Mouse (Mus musculus): Measurements from ENCODE around the gene Smndc1. TPM values are rescaled to one million over a fixed set of nuclear protein-coding genes. Genes with fewer than 3 reads are reported as not detected.

Smndc1 gene
- polyA plus RNA-seq, 1 experiment from 2014 or later, result 37.5 TPM

- WGBS, result 69% methylated on average over 7 of the region's 7 CpGs
These were observed 35.9 kb downstream of the Smndc1 start for GRCm38 (mm10) chr19:53354271-53355000.

GRCm38 (mm10) chr19:53353864-53354263 lies 36.5 kb downstream of the Smndc1 start:
- Histone ChIP-seq H3K4me1 (0 out of 2 replicates have a peak, but pooled peaks cover 4% of the 10 kb centered on the region), H3K4me3 (no peak overlapping the region), H3K27me3 (no peaks in the 10 kb centered on the region), H3K9me3 (no peaks in the 10 kb centered on the region), H3K4me2 (no peak overlapping the region), H3K9ac (no peak overlapping the region), H3K27ac (no peak overlapping the region), H3K36me3 (no peaks in the 10 kb centered on the region)
- WGBS, result 86% methylated on average over 7 of the region's 7 CpGs
- no peak for ATAC-seq (ENCODE audit: insufficient number of reproducible peaks, low FRiP score, low TSS enrichment, low read depth)

More at GRCm38 (mm10) chr19:53354271-53355000, 35.9 kb downstream of the Smndc1 start:
- Histone ChIP-seq H3K27ac (no peak overlapping the region), H3K4me3 (no peak overlapping the region), H3K36me3 (no peaks in the 10 kb centered on the region), H3K9me3 (no peaks in the 10 kb centered on the region), H3K4me2 (no peak overlapping the region), H3K4me1 (peaks cover 9% of the 10 kb centered on the region; the same call in 1 of the 2 replicates), H3K27me3 (no peaks in the 10 kb centered on the region), H3K9ac (no peak overlapping the region)
- ATAC-seq (ENCODE audit: insufficient number of reproducible peaks, low FRiP score, low TSS enrichment, low read depth), result no peak

DNA sequence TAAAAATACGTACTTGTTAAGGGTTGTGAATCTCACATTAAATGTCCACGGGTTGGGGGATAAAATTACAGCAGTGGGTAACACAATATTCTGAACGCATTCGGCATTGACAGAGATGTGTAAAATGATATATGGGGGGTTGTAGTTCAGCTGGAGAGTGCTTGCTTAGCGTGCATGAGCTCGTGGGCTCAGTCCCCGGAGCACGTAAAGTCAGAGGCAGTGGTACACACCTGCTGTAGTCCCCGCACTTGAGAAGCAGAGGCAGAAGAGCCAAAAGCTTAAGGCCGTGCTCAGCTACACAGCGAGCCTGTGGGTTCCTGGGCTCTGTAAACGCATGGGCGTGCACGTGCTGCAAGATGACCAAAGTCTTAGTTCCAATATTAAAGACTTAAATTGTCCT lies 44.6 kb downstream of the Smndc1 start:
- no peak overlapping the region for H3K4me3 ChIP-seq
- no peaks in the 10 kb centered on the region for H3K36me3 ChIP-seq
- H3K27me3 ChIP-seq, result no peaks in the 10 kb centered on the region
- WGBS, result 46% methylated on average over 14 of the region's 14 CpGs
- no peaks in the 10 kb centered on the region for H3K9me3 ChIP-seq
- no peak overlapping the region for H3K9ac ChIP-seq
- H3K4me2 ChIP-seq, result no peak overlapping the region
- peaks cover 20% of the 10 kb centered on the region; the same call in 1 of the 2 replicates for H3K4me1 ChIP-seq
- H3K27ac ChIP-seq, result no peak overlapping the region
- no peak for ATAC-seq (ENCODE audit: insufficient number of reproducible peaks, low FRiP score, low TSS enrichment, low read depth)

DNA sequence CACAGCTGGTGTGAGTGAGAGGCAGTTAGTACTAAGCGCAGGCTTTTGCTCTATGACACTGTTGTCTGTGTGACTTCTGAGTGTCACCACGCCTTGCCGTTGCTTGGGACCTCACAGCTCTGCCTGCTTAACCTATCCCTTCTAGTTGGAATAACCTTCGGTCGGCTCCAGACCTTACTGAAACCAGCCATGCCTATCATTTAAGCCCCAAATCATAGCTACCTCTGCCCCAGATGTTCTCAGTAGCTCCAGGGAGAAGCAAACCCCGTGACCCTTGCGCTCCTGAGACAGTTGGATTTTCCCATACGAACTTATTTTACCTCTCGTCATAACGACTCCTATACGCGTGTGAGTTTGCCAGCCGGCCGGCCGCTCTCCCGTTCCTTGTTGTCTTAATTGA lies 46.3 kb downstream of the Smndc1 start:
- H3K27me3 ChIP-seq, result no peaks in the 10 kb centered on the region
- peaks cover 28% of the 10 kb centered on the region; the same call in 1 of the 2 replicates for H3K4me1 ChIP-seq
- no peaks in the 10 kb centered on the region for H3K36me3 ChIP-seq
- no peak overlapping the region for H3K9ac ChIP-seq
- 65% methylated on average over 16 of the region's 16 CpGs for WGBS
- ATAC-seq (ENCODE audit: insufficient number of reproducible peaks, low FRiP score, low TSS enrichment, low read depth), result no peak
- H3K4me2 ChIP-seq, result no peak overlapping the region
- H3K4me3 ChIP-seq, result no peak overlapping the region
- H3K9me3 ChIP-seq, result no peaks in the 10 kb centered on the region
- H3K27ac ChIP-seq, result no peak overlapping the region

GRCm38 (mm10) chr19:53343174-53343881 lies 47.0 kb downstream of the Smndc1 start:
- 78% methylated on average over 13 of the region's 13 CpGs for WGBS
- Histone ChIP-seq H3K4me1 (peaks cover 28% of the 10 kb centered on the region; the same call in 1 of the 2 replicates), H3K4me2 (no peak overlapping the region), H3K36me3 (no peaks in the 10 kb centered on the region), H3K9me3 (no peaks in the 10 kb centered on the region), H3K4me3 (no peak overlapping the region), H3K9ac (no peak overlapping the region), H3K27ac (no peak overlapping the region), H3K27me3 (no peaks in the 10 kb centered on the region)
- ATAC-seq (ENCODE audit: insufficient number of reproducible peaks, low FRiP score, low TSS enrichment, low read depth), result no peak

DNA sequence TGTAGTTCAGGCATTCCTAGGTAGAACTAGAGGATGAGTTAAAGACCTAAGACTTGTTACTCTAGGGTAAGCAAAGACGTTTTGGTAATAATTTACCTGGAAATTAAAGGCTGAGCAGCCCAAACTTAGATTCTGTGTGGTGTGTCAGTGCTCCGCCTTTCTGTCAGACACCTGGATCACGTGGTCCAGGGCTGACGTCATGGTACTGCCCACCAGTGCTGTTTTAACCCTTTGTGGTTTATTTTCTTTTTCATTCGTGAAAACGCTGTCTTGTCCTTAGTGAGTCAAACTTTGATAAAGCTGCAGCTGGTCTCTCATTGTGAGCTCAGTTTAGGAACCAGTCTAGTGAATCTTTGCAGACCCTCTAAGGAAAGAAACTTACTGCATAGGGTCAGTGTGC lies 50.0 kb downstream of the Smndc1 start:
- H3K4me1 ChIP-seq, result peaks cover 23% of the 10 kb centered on the region; the same call in 1 of the 2 replicates
- no peak overlapping the region for H3K27ac ChIP-seq
- no peak overlapping the region for H3K4me2 ChIP-seq
- no peaks in the 10 kb centered on the region for H3K9me3 ChIP-seq
- H3K9ac ChIP-seq, result no peak overlapping the region
- ATAC-seq (ENCODE audit: insufficient number of reproducible peaks, low FRiP score, low TSS enrichment, low read depth), result no peak
- WGBS, result 25% methylated on average over 6 of the region's 6 CpGs
- H3K4me3 ChIP-seq, result no peak overlapping the region
- H3K36me3 ChIP-seq, result peaks cover 16% of the 10 kb centered on the region
- no peaks in the 10 kb centered on the region for H3K27me3 ChIP-seq

GRCm38 (mm10) chr19:53335241-53335640 lies 55.1 kb downstream of the Smndc1 start:
- Histone ChIP-seq H3K27me3 (no peaks in the 10 kb centered on the region), H3K36me3 (peaks cover 34% of the 10 kb centered on the region), H3K27ac (no peak overlapping the region), H3K9me3 (no peaks in the 10 kb centered on the region), H3K9ac (no peak overlapping the region), H3K4me3 (no peak overlapping the region), H3K4me2 (no peak overlapping the region), H3K4me1 (peaks cover 17% of the 10 kb centered on the region)
- 87% methylated on average over 9 of the region's 9 CpGs for WGBS
- ATAC-seq (ENCODE audit: insufficient number of reproducible peaks, low FRiP score, low TSS enrichment, low read depth), result no peak

GRCm38 (mm10) chr19:53333730-53334129 lies 56.6 kb downstream of the Smndc1 start:
- H3K4me1 ChIP-seq, result peaks cover 13% of the 10 kb centered on the region
- no peak overlapping the region for H3K4me3 ChIP-seq
- no peaks in the 10 kb centered on the region for H3K9me3 ChIP-seq
- H3K27me3 ChIP-seq, result no peaks in the 10 kb centered on the region
- WGBS, result 91% methylated on average over 6 of the region's 6 CpGs
- ATAC-seq (ENCODE audit: insufficient number of reproducible peaks, low FRiP score, low TSS enrichment, low read depth), result no peak
- H3K36me3 ChIP-seq, result peaks cover 34% of the 10 kb centered on the region
- no peak overlapping the region for H3K4me2 ChIP-seq
- H3K27ac ChIP-seq, result no peak overlapping the region
- H3K9ac ChIP-seq, result no peak overlapping the region

DNA sequence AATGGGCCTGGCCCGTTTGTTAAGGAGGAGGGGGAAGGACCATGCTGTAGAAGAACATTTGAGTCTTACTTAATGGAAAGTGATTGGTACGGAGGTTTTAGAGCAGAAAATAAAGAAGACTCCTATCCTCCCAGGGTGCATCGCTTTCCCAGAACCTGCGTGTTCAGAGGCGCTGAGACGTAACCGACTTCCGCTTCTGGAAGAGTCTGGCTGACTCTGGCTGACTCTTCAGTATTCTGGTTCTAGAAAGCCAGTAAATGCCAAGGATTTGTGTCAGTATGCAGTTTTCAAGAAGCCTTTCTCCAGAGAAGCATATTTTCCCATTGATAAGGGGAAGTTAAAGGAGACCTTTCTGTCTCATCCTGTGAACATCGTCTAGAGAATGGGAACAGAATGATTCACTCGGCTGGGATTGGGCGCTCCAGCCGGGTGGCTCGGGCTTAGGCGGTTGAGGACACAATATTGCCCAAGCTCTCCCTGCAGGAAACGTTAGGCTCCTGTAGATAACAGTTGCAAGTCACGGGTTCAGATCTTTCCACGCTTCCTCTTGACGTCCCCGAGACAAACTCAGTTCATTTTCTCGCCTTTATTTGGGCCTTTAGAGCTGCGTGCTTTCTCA lies 58.4 kb downstream of the Smndc1 start:
- H3K4me2 ChIP-seq, result no peak overlapping the region

GRCm38 (mm10) chr19:53329992-53330381 lies 60.4 kb downstream of the Smndc1 start:
- 0% methylated on average over 25 of the region's 29 CpGs for WGBS
- H3K4me3 ChIP-seq, result peak overlapping the region; percentile 77
- peak overlapping the region; percentile 92 for H3K4me2 ChIP-seq
- H3K36me3 ChIP-seq, result peaks cover 14% of the 10 kb centered on the region; the same call in 1 of the 2 replicates
- peak overlapping the region; percentile 68 for H3K9ac ChIP-seq
- H3K9me3 ChIP-seq, result no peaks in the 10 kb centered on the region
- no peaks in the 10 kb centered on the region for H3K27me3 ChIP-seq
- peaks cover 29% of the 10 kb centered on the region for H3K4me1 ChIP-seq
- ATAC-seq (ENCODE audit: insufficient number of reproducible peaks, low FRiP score, low TSS enrichment, low read depth), result peak; percentile 80
- H3K27ac ChIP-seq, result peak overlapping the region; percentile 85

More for the DNA sequence above, 58.4 kb downstream of the Smndc1 start:
- Histone ChIP-seq H3K27ac (no peak overlapping the region), H3K4me1 (peaks cover 16% of the 10 kb centered on the region), H3K9me3 (no peaks in the 10 kb centered on the region), H3K36me3 (peaks cover 22% of the 10 kb centered on the region), H3K9ac (no peak overlapping the region), H3K4me3 (no peak overlapping the region), H3K27me3 (no peaks in the 10 kb centered on the region)
- WGBS, result 91% methylated on average over 21 of the region's 21 CpGs
- no peak for ATAC-seq (ENCODE audit: insufficient number of reproducible peaks, low FRiP score, low TSS enrichment, low read depth)

Data from limb, embryonic 15.5 days (tissue).